Mouse (Mus musculus) neural tube, embryonic 12.5 days (tissue): ENCODE data around the gene Atxn10. TPM values are rescaled to one million over a fixed set of nuclear protein-coding genes. Genes with fewer than 3 reads are reported as not detected.
A peak's percentile ranks its signal among the peaks of the same experiment; 100 is the strongest.

Source experiments
- ATAC-seq: fragments of 200-750 bp; cut with Nextera tagmentation; 2 replicates; pipeline ENCODE4 v1.8.0; 2017; ENCODE audit warnings: low read depth, mild to moderate bottlenecking, moderate TSS enrichment, moderate library complexity; ENCODE audit not compliant: low FRiP score
- H3K27ac ChIP-seq: fragments of 300-500 bp; sonication (generic); 2 replicates; pipeline ENCODE4 v1.5.1; 2016
- H3K27me3 ChIP-seq: fragments of 300-500 bp; sonication (generic); replicated peaks from 2 replicates; pipeline ENCODE4 v1.6.1; 2016; ENCODE audit warnings: mild to moderate bottlenecking
- H3K36me3 ChIP-seq: fragments of 300-500 bp; sonication (generic); 2 replicates; pipeline ENCODE4 v1.6.1; 2016; ENCODE audit warnings: mild to moderate bottlenecking
- H3K4me1 ChIP-seq: fragments of 300-500 bp; sonication (generic); 2 replicates; pipeline ENCODE4 v1.6.1; 2016
- H3K4me2 ChIP-seq: fragments of 300-500 bp; sonication (generic); replicated peaks from 2 replicates; pipeline ENCODE4 v1.6.1; 2016; ENCODE audit warnings: mild to moderate bottlenecking
- H3K4me3 ChIP-seq: fragments of 300-500 bp; sonication (generic); 2 replicates; pipeline ENCODE4 v1.5.1; 2016
- H3K9ac ChIP-seq: fragments of 300-500 bp; sonication (generic); 2 replicates; pipeline ENCODE4 v1.6.1; 2016; ENCODE audit warnings: mild to moderate bottlenecking
- H3K9me3 ChIP-seq: fragments of 300-500 bp; sonication (generic); 2 replicates; pipeline ENCODE4 v1.6.1; 2016; ENCODE audit warnings: mild to moderate bottlenecking
- WGBS: fragments of 180-500 bp; shearing (Covaris S2); methylation state at CpG from one replicate; pipeline ENCODE4 v1.1.7; 2016; 5-methylcytosine and 5-hydroxymethylcytosine counted together
- polyA plus RNA-seq: library from polyadenylated mRNA; unstranded; fragments of >200 nt; fragmentation: Nextera tagmentation; extraction: Ambion mirVana; gene quantifications from 2 replicates; pipeline ENCODE4 v1.2.1, GENCODE M21; 2016

The Atxn10 gene
- polyA plus RNA-seq, 1 experiment from 2014 or later, result 453 TPM

- no peaks in the 10 kb centered on the region for H3K27me3 ChIP-seq
- no peak for ATAC-seq
Measured at GRCm38 (mm10) chr15:85373125-85373524, 37.1 kb downstream of the Atxn10 start.

GRCm38 (mm10) chr15:85383477-85383876 is 47.4 kb downstream of the Atxn10 start:
- no peak overlapping the region for H3K9ac ChIP-seq
- no peaks in the 10 kb centered on the region for H3K27me3 ChIP-seq
- H3K9me3 ChIP-seq, result no peaks in the 10 kb centered on the region
- no peak overlapping the region for H3K4me2 ChIP-seq
- H3K4me3 ChIP-seq, result no peak overlapping the region
- WGBS, result 87% methylated on average over 9 of the region's 9 CpGs
- no peaks in the 10 kb centered on the region for H3K4me1 ChIP-seq
- ATAC-seq, result no peak
- H3K36me3 ChIP-seq, result peaks cover 31% of the 10 kb centered on the region
- H3K27ac ChIP-seq, result no peak overlapping the region

More at GRCm38 (mm10) chr15:85373125-85373524, 37.1 kb downstream of the Atxn10 start:
- Histone ChIP-seq H3K9ac (no peak overlapping the region), H3K27ac (no peak overlapping the region), H3K36me3 (peaks cover 26% of the 10 kb centered on the region), H3K9me3 (no peaks in the 10 kb centered on the region), H3K4me3 (no peak overlapping the region), H3K4me2 (no peak overlapping the region), H3K4me1 (no peaks in the 10 kb centered on the region)

GRCm38 (mm10) chr15:85388696-85389095 is 52.7 kb downstream of the Atxn10 start:
- Histone ChIP-seq H3K4me3 (no peak overlapping the region), H3K27me3 (no peaks in the 10 kb centered on the region), H3K36me3 (peaks cover 34% of the 10 kb centered on the region), H3K4me1 (no peaks in the 10 kb centered on the region), H3K9me3 (no peaks in the 10 kb centered on the region), H3K9ac (no peak overlapping the region), H3K27ac (no peak overlapping the region), H3K4me2 (no peak overlapping the region)
- ATAC-seq, result no peak
- 77% methylated on average over 3 of the region's 3 CpGs for WGBS

- ATAC-seq, result no peak
- H3K36me3 ChIP-seq, result peaks cover 21% of the 10 kb centered on the region
Measured at GRCm38 (mm10) chr15:85389915-85390314, 53.9 kb downstream of the Atxn10 start.

GRCm38 (mm10) chr15:85395360-85395759 is 59.3 kb downstream of the Atxn10 start:
- no peak for ATAC-seq
- Histone ChIP-seq H3K9me3 (no peaks in the 10 kb centered on the region), H3K9ac (no peak overlapping the region), H3K27ac (no peak overlapping the region), H3K36me3 (peaks cover 32% of the 10 kb centered on the region; the same call in 1 of the 2 replicates), H3K4me1 (peaks cover 5% of the 10 kb centered on the region), H3K27me3 (no peaks in the 10 kb centered on the region), H3K4me2 (no peak overlapping the region), H3K4me3 (no peak overlapping the region)
- 92% methylated on average over 9 of the region's 9 CpGs for WGBS

More at GRCm38 (mm10) chr15:85389915-85390314, 53.9 kb downstream of the Atxn10 start:
- Histone ChIP-seq H3K4me2 (no peak overlapping the region), H3K4me1 (no peaks in the 10 kb centered on the region), H3K4me3 (no peak overlapping the region), H3K27me3 (no peaks in the 10 kb centered on the region), H3K9ac (no peak overlapping the region), H3K9me3 (no peaks in the 10 kb centered on the region), H3K27ac (no peak overlapping the region)
- WGBS, result 92% methylated on average over 4 of the region's 4 CpGs

- Histone ChIP-seq H3K36me3 (peaks cover 6% of the 10 kb centered on the region; the same call in 1 of the 2 replicates), H3K27ac (no peak overlapping the region), H3K9ac (no peak overlapping the region), H3K27me3 (no peaks in the 10 kb centered on the region), H3K4me3 (no peak overlapping the region), H3K4me2 (no peak overlapping the region), H3K4me1 (peaks cover 21% of the 10 kb centered on the region), H3K9me3 (no peaks in the 10 kb centered on the region)
- 52% methylated on average over 7 of the region's 7 CpGs for WGBS
- ATAC-seq, result no peak
Measured at GRCm38 (mm10) chr15:85401926-85402325, 65.9 kb downstream of the Atxn10 start.

GRCm38 (mm10) chr15:85403256-85403731 is 67.2 kb downstream of the Atxn10 start:
- H3K4me1 ChIP-seq, result peaks cover 21% of the 10 kb centered on the region
- H3K4me3 ChIP-seq, result no peak overlapping the region
- peak overlapping the region; percentile 1; the same call in 1 of the 2 replicates for H3K27ac ChIP-seq
- H3K4me2 ChIP-seq, result no peak overlapping the region
- H3K9ac ChIP-seq, result no peak overlapping the region
- 65% methylated on average over 4 of the region's 4 CpGs for WGBS
- peak; percentile 75 for ATAC-seq
- no peaks in the 10 kb centered on the region for H3K36me3 ChIP-seq
- H3K27me3 ChIP-seq, result no peaks in the 10 kb centered on the region
- H3K9me3 ChIP-seq, result no peaks in the 10 kb centered on the region

GRCm38 (mm10) chr15:85404739-85405138 is 68.7 kb downstream of the Atxn10 start:
- 80% methylated on average over 4 of the region's 4 CpGs for WGBS
- H3K4me3 ChIP-seq, result no peak overlapping the region
- H3K27me3 ChIP-seq, result no peaks in the 10 kb centered on the region
- H3K36me3 ChIP-seq, result no peaks in the 10 kb centered on the region
- no peak overlapping the region for H3K9ac ChIP-seq
- no peak overlapping the region for H3K4me2 ChIP-seq
- no peak overlapping the region for H3K27ac ChIP-seq
- no peak for ATAC-seq
- no peaks in the 10 kb centered on the region for H3K9me3 ChIP-seq
- H3K4me1 ChIP-seq, result peaks cover 19% of the 10 kb centered on the region

GRCm38 (mm10) chr15:85405567-85405966 is 69.5 kb downstream of the Atxn10 start:
- Histone ChIP-seq H3K4me3 (no peak overlapping the region), H3K36me3 (no peaks in the 10 kb centered on the region)

GRCm38 (mm10) chr15:85406846-85407245 is 70.8 kb downstream of the Atxn10 start:
- Histone ChIP-seq H3K36me3 (no peaks in the 10 kb centered on the region), H3K9me3 (no peaks in the 10 kb centered on the region), H3K4me2 (no peak overlapping the region), H3K9ac (no peak overlapping the region), H3K27me3 (no peaks in the 10 kb centered on the region), H3K4me1 (peaks cover 17% of the 10 kb centered on the region), H3K4me3 (no peak overlapping the region), H3K27ac (no peak overlapping the region)
- WGBS, result 84% methylated on average over 1 of the region's 1 CpGs
- no peak for ATAC-seq

More at GRCm38 (mm10) chr15:85405567-85405966, 69.5 kb downstream of the Atxn10 start:
- Histone ChIP-seq H3K4me1 (peaks cover 19% of the 10 kb centered on the region), H3K27ac (no peak overlapping the region), H3K4me2 (no peak overlapping the region), H3K9me3 (no peaks in the 10 kb centered on the region), H3K9ac (no peak overlapping the region), H3K27me3 (no peaks in the 10 kb centered on the region)
- WGBS, result 83% methylated on average over 3 of the region's 3 CpGs
- no peak for ATAC-seq

GRCm38 (mm10) chr15:85407342-85407741 is 71.3 kb downstream of the Atxn10 start:
- 92% methylated on average over 3 of the region's 3 CpGs for WGBS
- Histone ChIP-seq H3K36me3 (no peaks in the 10 kb centered on the region), H3K27ac (no peak overlapping the region), H3K9me3 (no peaks in the 10 kb centered on the region), H3K4me3 (no peak overlapping the region), H3K4me1 (peaks cover 13% of the 10 kb centered on the region), H3K4me2 (no peak overlapping the region), H3K9ac (no peak overlapping the region), H3K27me3 (no peaks in the 10 kb centered on the region)
- no peak for ATAC-seq

GRCm38 (mm10) chr15:85408790-85409189 is 72.7 kb downstream of the Atxn10 start:
- no peak overlapping the region for H3K9ac ChIP-seq
- H3K4me3 ChIP-seq, result no peak overlapping the region
- H3K27me3 ChIP-seq, result no peaks in the 10 kb centered on the region
- WGBS, result 88% methylated on average over 5 of the region's 5 CpGs
- no peaks in the 10 kb centered on the region for H3K9me3 ChIP-seq
- H3K27ac ChIP-seq, result no peak overlapping the region
- H3K36me3 ChIP-seq, result no peaks in the 10 kb centered on the region
- H3K4me1 ChIP-seq, result peaks cover 13% of the 10 kb centered on the region
- ATAC-seq, result no peak
- no peak overlapping the region for H3K4me2 ChIP-seq

- peaks cover 13% of the 10 kb centered on the region for H3K4me1 ChIP-seq
- H3K9me3 ChIP-seq, result no peaks in the 10 kb centered on the region
- H3K36me3 ChIP-seq, result no peaks in the 10 kb centered on the region
- H3K9ac ChIP-seq, result no peak overlapping the region
- no peak overlapping the region for H3K4me3 ChIP-seq
- H3K27ac ChIP-seq, result no peak overlapping the region
- H3K27me3 ChIP-seq, result no peaks in the 10 kb centered on the region
- no peak for ATAC-seq
- no peak overlapping the region for H3K4me2 ChIP-seq
- 81% methylated on average over 8 of the region's 8 CpGs for WGBS
Measured at GRCm38 (mm10) chr15:85409245-85409783, 73.3 kb downstream of the Atxn10 start.
